Mouse (Mus musculus): Measurements from ENCODE around the gene Ptprk. TPM values are rescaled to one million over a fixed set of nuclear protein-coding genes. Genes with fewer than 3 reads are reported as not detected.

Ptprk gene
- polyA plus RNA-seq, 1 experiment from 2014 or later = 32.6 TPM

GRCm38 (mm10) chr10:28103406-28103906 lies 28.8 kb downstream of the Ptprk start:
- WGBS = 94% methylated on average over 4 of the region's 4 CpGs
- H3K36me3 ChIP-seq (replicated peaks; ENCODE audit: control insufficient read depth, insufficient read depth) = no peaks in the 10 kb centered on the region
- no peak overlapping the region for H3K4me2 ChIP-seq (replicated peaks)
- no peaks in the 10 kb centered on the region for H3K27me3 ChIP-seq (ENCODE audit: control insufficient read depth, insufficient read depth, low read length)
- DNase-seq (ENCODE audit: low spot score) (no peak), ATAC-seq (ENCODE audit: low FRiP score) (no peak)
- no peak overlapping the region for H3K27ac ChIP-seq
- H3K9ac ChIP-seq = no peak overlapping the region
- H3K4me1 ChIP-seq (replicated peaks; ENCODE audit: control insufficient read depth, insufficient read depth, low read length) = no peaks in the 10 kb centered on the region
- no peak overlapping the region for H3K4me3 ChIP-seq (replicated peaks; ENCODE audit: low read length)
- H3K9me3 ChIP-seq (ENCODE audit: control insufficient read depth, low read length) = no peaks in the 10 kb centered on the region

GRCm38 (mm10) chr10:28103924-28104323 lies 29.3 kb downstream of the Ptprk start:
- Histone ChIP-seq H3K27ac (no peak overlapping the region), H3K27me3 (ENCODE audit: control insufficient read depth, insufficient read depth, low read length) (no peaks in the 10 kb centered on the region), H3K4me1 (replicated peaks; ENCODE audit: control insufficient read depth, insufficient read depth, low read length) (no peaks in the 10 kb centered on the region), H3K9ac (no peak overlapping the region), H3K4me3 (replicated peaks; ENCODE audit: low read length) (no peak overlapping the region), H3K36me3 (replicated peaks; ENCODE audit: control insufficient read depth, insufficient read depth) (no peaks in the 10 kb centered on the region), H3K9me3 (ENCODE audit: control insufficient read depth, low read length) (no peaks in the 10 kb centered on the region), H3K4me2 (replicated peaks) (no peak overlapping the region)
- WGBS = 59% methylated on average over 2 of the region's 2 CpGs
- ATAC-seq (ENCODE audit: low FRiP score) (no peak), DNase-seq (ENCODE audit: low spot score) (no peak)

GRCm38 (mm10) chr10:28105247-28105646 lies 30.6 kb downstream of the Ptprk start:
- no peak overlapping the region for H3K4me2 ChIP-seq (replicated peaks)
- H3K27me3 ChIP-seq (ENCODE audit: control insufficient read depth, insufficient read depth, low read length) = no peaks in the 10 kb centered on the region
- no peaks in the 10 kb centered on the region for H3K4me1 ChIP-seq (replicated peaks; ENCODE audit: control insufficient read depth, insufficient read depth, low read length)
- no peaks in the 10 kb centered on the region for H3K36me3 ChIP-seq (replicated peaks; ENCODE audit: control insufficient read depth, insufficient read depth)
- no peaks in the 10 kb centered on the region for H3K9me3 ChIP-seq (ENCODE audit: control insufficient read depth, low read length)
- H3K27ac ChIP-seq = no peak overlapping the region
- 85% methylated on average over 6 of the region's 6 CpGs for WGBS
- H3K4me3 ChIP-seq (replicated peaks; ENCODE audit: low read length) = no peak overlapping the region
- DNase-seq (ENCODE audit: low spot score) = no peak
- H3K9ac ChIP-seq = no peak overlapping the region
- no peak for ATAC-seq (ENCODE audit: low FRiP score)

- DNase-seq (ENCODE audit: low spot score) (no peak), ATAC-seq (ENCODE audit: low FRiP score) (no peak)
- H3K9me3 ChIP-seq (ENCODE audit: control insufficient read depth, low read length) = no peaks in the 10 kb centered on the region
- no peak overlapping the region for H3K27ac ChIP-seq
- no peaks in the 10 kb centered on the region for H3K27me3 ChIP-seq (ENCODE audit: control insufficient read depth, insufficient read depth, low read length)
- 81% methylated on average over 8 of the region's 8 CpGs for WGBS
- no peak overlapping the region for H3K4me3 ChIP-seq (replicated peaks; ENCODE audit: low read length)
- H3K9ac ChIP-seq = no peak overlapping the region
- no peak overlapping the region for H3K4me2 ChIP-seq (replicated peaks)
- H3K36me3 ChIP-seq (replicated peaks; ENCODE audit: control insufficient read depth, insufficient read depth) = no peaks in the 10 kb centered on the region
- no peaks in the 10 kb centered on the region for H3K4me1 ChIP-seq (replicated peaks; ENCODE audit: control insufficient read depth, insufficient read depth, low read length)
Measured at GRCm38 (mm10) chr10:28112826-28113589, 38.4 kb downstream of the Ptprk start.

- H3K4me1 ChIP-seq (replicated peaks; ENCODE audit: control insufficient read depth, insufficient read depth, low read length) = no peaks in the 10 kb centered on the region
- H3K36me3 ChIP-seq (replicated peaks; ENCODE audit: control insufficient read depth, insufficient read depth) = no peaks in the 10 kb centered on the region
- DNase-seq (ENCODE audit: low spot score) = no peak
- H3K27ac ChIP-seq = no peak overlapping the region
- H3K9me3 ChIP-seq (ENCODE audit: control insufficient read depth, low read length) = no peaks in the 10 kb centered on the region
- H3K9ac ChIP-seq = no peak overlapping the region
- no peaks in the 10 kb centered on the region for H3K27me3 ChIP-seq (ENCODE audit: control insufficient read depth, insufficient read depth, low read length)
- H3K4me2 ChIP-seq (replicated peaks) = no peak overlapping the region
- no peak for ATAC-seq (ENCODE audit: low FRiP score)
- 77% methylated on average over 3 of the region's 3 CpGs for WGBS
- H3K4me3 ChIP-seq (replicated peaks; ENCODE audit: low read length) = no peak overlapping the region
Measured at GRCm38 (mm10) chr10:28113879-28114278, 39.3 kb downstream of the Ptprk start.

- Histone ChIP-seq H3K27ac (no peak overlapping the region), H3K9ac (no peak overlapping the region), H3K4me3 (replicated peaks; ENCODE audit: low read length) (no peak overlapping the region), H3K4me2 (replicated peaks) (no peak overlapping the region), H3K27me3 (ENCODE audit: control insufficient read depth, insufficient read depth, low read length) (no peaks in the 10 kb centered on the region), H3K4me1 (replicated peaks; ENCODE audit: control insufficient read depth, insufficient read depth, low read length) (no peaks in the 10 kb centered on the region), H3K9me3 (ENCODE audit: control insufficient read depth, low read length) (no peaks in the 10 kb centered on the region), H3K36me3 (replicated peaks; ENCODE audit: control insufficient read depth, insufficient read depth) (no peaks in the 10 kb centered on the region)
- ATAC-seq (ENCODE audit: low FRiP score) (no peak), DNase-seq (ENCODE audit: low spot score) (no peak)
Measured at GRCm38 (mm10) chr10:28116982-28117381, 42.4 kb downstream of the Ptprk start.

- Histone ChIP-seq H3K36me3 (replicated peaks; ENCODE audit: control insufficient read depth, insufficient read depth) (no peaks in the 10 kb centered on the region), H3K4me2 (replicated peaks) (no peak overlapping the region), H3K27me3 (ENCODE audit: control insufficient read depth, insufficient read depth, low read length) (no peaks in the 10 kb centered on the region), H3K4me3 (replicated peaks; ENCODE audit: low read length) (no peak overlapping the region), H3K4me1 (replicated peaks; ENCODE audit: control insufficient read depth, insufficient read depth, low read length) (no peaks in the 10 kb centered on the region), H3K9me3 (ENCODE audit: control insufficient read depth, low read length) (no peaks in the 10 kb centered on the region), H3K27ac (no peak overlapping the region), H3K9ac (no peak overlapping the region)
- WGBS = 92% methylated on average over 6 of the region's 6 CpGs
- DNase-seq (ENCODE audit: low spot score) (no peak), ATAC-seq (ENCODE audit: low FRiP score) (no peak)
Measured at GRCm38 (mm10) chr10:28118783-28119365, 44.3 kb downstream of the Ptprk start.

GRCm38 (mm10) chr10:28123881-28124280 lies 49.3 kb downstream of the Ptprk start:
- H3K4me1 ChIP-seq (replicated peaks; ENCODE audit: control insufficient read depth, insufficient read depth, low read length) = no peaks in the 10 kb centered on the region

GRCm38 (mm10) chr10:28128011-28128410 lies 53.4 kb downstream of the Ptprk start:
- Histone ChIP-seq H3K36me3 (replicated peaks; ENCODE audit: control insufficient read depth, insufficient read depth) (no peaks in the 10 kb centered on the region), H3K27me3 (ENCODE audit: control insufficient read depth, insufficient read depth, low read length) (no peaks in the 10 kb centered on the region), H3K9me3 (ENCODE audit: control insufficient read depth, low read length) (no peaks in the 10 kb centered on the region), H3K4me2 (replicated peaks) (no peak overlapping the region), H3K27ac (no peak overlapping the region), H3K9ac (no peak overlapping the region), H3K4me1 (replicated peaks; ENCODE audit: control insufficient read depth, insufficient read depth, low read length) (no peaks in the 10 kb centered on the region), H3K4me3 (replicated peaks; ENCODE audit: low read length) (no peak overlapping the region)
- ATAC-seq (ENCODE audit: low FRiP score) (no peak), DNase-seq (ENCODE audit: low spot score) (no peak)
- 85% methylated on average over 5 of the region's 5 CpGs for WGBS

More at GRCm38 (mm10) chr10:28123881-28124280, 49.3 kb downstream of the Ptprk start:
- no peak overlapping the region for H3K4me3 ChIP-seq (replicated peaks; ENCODE audit: low read length)
- no peak overlapping the region for H3K9ac ChIP-seq
- H3K27ac ChIP-seq = no peak overlapping the region
- ATAC-seq (ENCODE audit: low FRiP score) = no peak
- no peaks in the 10 kb centered on the region for H3K27me3 ChIP-seq (ENCODE audit: control insufficient read depth, insufficient read depth, low read length)
- H3K36me3 ChIP-seq (replicated peaks; ENCODE audit: control insufficient read depth, insufficient read depth) = no peaks in the 10 kb centered on the region
- 96% methylated on average over 4 of the region's 4 CpGs for WGBS
- H3K9me3 ChIP-seq (ENCODE audit: control insufficient read depth, low read length) = no peaks in the 10 kb centered on the region
- DNase-seq (ENCODE audit: low spot score) = no peak
- H3K4me2 ChIP-seq (replicated peaks) = no peak overlapping the region

Measured in hindbrain, embryonic 14.5 days (tissue).